Mouse (Mus musculus) midbrain, embryonic 12.5 days (tissue): ENCODE measurements around the gene Cog4. TPM values are rescaled to one million over a fixed set of nuclear protein-coding genes. Genes with fewer than 3 reads are reported as not detected.

Experiments
- ATAC-seq: fragments of 200-750 bp; cut with Nextera tagmentation; 2 replicates; pipeline ENCODE4 v1.8.0; 2017; ENCODE audit warnings: low read depth, moderate TSS enrichment, moderate library complexity; ENCODE audit not compliant: low FRiP score
- H3K27ac ChIP-seq: fragments of 300-500 bp; sonication (generic); replicated peaks from 2 replicates; pipeline ENCODE4 v1.5.1; 2016; ENCODE audit warnings: mild to moderate bottlenecking
- H3K27me3 ChIP-seq: fragments of 300-500 bp; sonication (generic); 2 replicates; pipeline ENCODE4 v1.6.1; 2016; ENCODE audit warnings: mild to moderate bottlenecking
- H3K36me3 ChIP-seq: fragments of 300-500 bp; sonication (generic); 2 replicates; pipeline ENCODE4 v1.6.1; 2016
- H3K4me1 ChIP-seq: fragments of 300-500 bp; sonication (generic); 2 replicates; pipeline ENCODE4 v1.6.1; 2016
- H3K4me2 ChIP-seq: fragments of 300-500 bp; sonication (generic); replicated peaks from 2 replicates; pipeline ENCODE4 v1.6.1; 2016; ENCODE audit warnings: mild to moderate bottlenecking, moderate library complexity
- H3K4me3 ChIP-seq: fragments of 300-500 bp; sonication (generic); 2 replicates; pipeline ENCODE4 v1.5.1; 2016; ENCODE audit warnings: mild to moderate bottlenecking
- H3K9ac ChIP-seq: fragments of 300-500 bp; sonication (generic); replicated peaks from 2 replicates; pipeline ENCODE4 v1.6.1; 2016; ENCODE audit warnings: mild to moderate bottlenecking, moderate library complexity
- H3K9me3 ChIP-seq: fragments of 300-500 bp; sonication (generic); 2 replicates; pipeline ENCODE4 v1.6.1; 2016; ENCODE audit warnings: mild to moderate bottlenecking
- WGBS: fragments of 180-500 bp; shearing (Covaris S2); methylation state at CpG from one replicate; pipeline ENCODE4 v1.1.7; 2016; 5-methylcytosine and 5-hydroxymethylcytosine counted together
- polyA plus RNA-seq: library from polyadenylated mRNA; unstranded; fragments of >200 nt; fragmentation: Nextera tagmentation; extraction: Ambion mirVana; gene quantifications from 2 replicates; pipeline ENCODE4 v1.2.1, GENCODE M21; 2016

Gene Cog4
- polyA plus RNA-seq, 1 experiment from 2014 or later = 74.3 TPM

GRCm38 (mm10) chr8:110811793-110812192, 34.6 kb upstream of the Cog4 start:
- no peak overlapping the region for H3K4me2 ChIP-seq
- H3K27ac ChIP-seq = no peak overlapping the region
- ATAC-seq = no peak
- H3K9ac ChIP-seq = no peak overlapping the region
- H3K9me3 ChIP-seq = no peaks in the 10 kb centered on the region
- H3K4me3 ChIP-seq = no peak overlapping the region
- 93% methylated on average over 7 of the region's 7 CpGs for WGBS
- H3K4me1 ChIP-seq = no peaks in the 10 kb centered on the region
- H3K36me3 ChIP-seq = peaks cover 86% of the 10 kb centered on the region
- H3K27me3 ChIP-seq = no peaks in the 10 kb centered on the region

GRCm38 (mm10) chr8:110812349-110813080, 33.9 kb upstream of the Cog4 start:
- H3K36me3 ChIP-seq = peaks cover 93% of the 10 kb centered on the region

GRCm38 (mm10) chr8:110813081-110813812, 33.2 kb upstream of the Cog4 start:
- H3K36me3 ChIP-seq = peaks cover 100% of the 10 kb centered on the region

More at GRCm38 (mm10) chr8:110812349-110813080, 33.9 kb upstream of the Cog4 start:
- Histone ChIP-seq H3K9ac (no peak overlapping the region), H3K27me3 (no peaks in the 10 kb centered on the region), H3K4me2 (no peak overlapping the region), H3K27ac (no peak overlapping the region), H3K4me1 (no peaks in the 10 kb centered on the region), H3K9me3 (no peaks in the 10 kb centered on the region), H3K4me3 (no peak overlapping the region)
- ATAC-seq = no peak
- WGBS = 97% methylated on average over 7 of the region's 7 CpGs

GRCm38 (mm10) chr8:110815308-110815707, 31.1 kb upstream of the Cog4 start:
- Histone ChIP-seq H3K4me1 (no peaks in the 10 kb centered on the region), H3K4me2 (no peak overlapping the region), H3K27me3 (no peaks in the 10 kb centered on the region), H3K27ac (no peak overlapping the region), H3K9ac (no peak overlapping the region), H3K9me3 (no peaks in the 10 kb centered on the region), H3K4me3 (no peak overlapping the region), H3K36me3 (peaks cover 100% of the 10 kb centered on the region)
- 78% methylated on average over 3 of the region's 3 CpGs for WGBS
- ATAC-seq = no peak

More at GRCm38 (mm10) chr8:110813081-110813812, 33.2 kb upstream of the Cog4 start:
- no peak overlapping the region for H3K9ac ChIP-seq
- no peaks in the 10 kb centered on the region for H3K27me3 ChIP-seq
- H3K4me2 ChIP-seq = no peak overlapping the region
- ATAC-seq = no peak
- H3K27ac ChIP-seq = no peak overlapping the region
- 92% methylated on average over 7 of the region's 7 CpGs for WGBS
- H3K9me3 ChIP-seq = no peaks in the 10 kb centered on the region
- H3K4me1 ChIP-seq = no peaks in the 10 kb centered on the region
- no peak overlapping the region for H3K4me3 ChIP-seq

- peaks cover 100% of the 10 kb centered on the region for H3K36me3 ChIP-seq
- ATAC-seq = no peak
Measured at GRCm38 (mm10) chr8:110816990-110817389, 29.4 kb upstream of the Cog4 start.

GRCm38 (mm10) chr8:110818593-110818992, 27.8 kb upstream of the Cog4 start:
- 93% methylated on average over 3 of the region's 3 CpGs for WGBS
- ATAC-seq = no peak

More at GRCm38 (mm10) chr8:110816990-110817389, 29.4 kb upstream of the Cog4 start:
- Histone ChIP-seq H3K4me1 (no peaks in the 10 kb centered on the region), H3K9me3 (no peaks in the 10 kb centered on the region), H3K27me3 (no peaks in the 10 kb centered on the region), H3K4me2 (no peak overlapping the region), H3K27ac (no peak overlapping the region), H3K4me3 (no peak overlapping the region), H3K9ac (no peak overlapping the region)
- WGBS = 84% methylated on average over 1 of the region's 1 CpGs

GRCm38 (mm10) chr8:110820257-110820656, 26.1 kb upstream of the Cog4 start:
- H3K27me3 ChIP-seq = no peaks in the 10 kb centered on the region
- no peak for ATAC-seq
- peaks cover 99% of the 10 kb centered on the region for H3K36me3 ChIP-seq
- WGBS = 98% methylated on average over 2 of the region's 2 CpGs
- no peak overlapping the region for H3K4me2 ChIP-seq
- H3K4me1 ChIP-seq = no peaks in the 10 kb centered on the region
- no peak overlapping the region for H3K27ac ChIP-seq
- no peak overlapping the region for H3K4me3 ChIP-seq
- H3K9me3 ChIP-seq = no peaks in the 10 kb centered on the region
- H3K9ac ChIP-seq = no peak overlapping the region

More at GRCm38 (mm10) chr8:110818593-110818992, 27.8 kb upstream of the Cog4 start:
- no peaks in the 10 kb centered on the region for H3K27me3 ChIP-seq
- H3K9ac ChIP-seq = no peak overlapping the region
- no peak overlapping the region for H3K4me3 ChIP-seq
- no peak overlapping the region for H3K27ac ChIP-seq
- H3K36me3 ChIP-seq = peaks cover 100% of the 10 kb centered on the region
- no peak overlapping the region for H3K4me2 ChIP-seq
- H3K9me3 ChIP-seq = no peaks in the 10 kb centered on the region
- H3K4me1 ChIP-seq = no peaks in the 10 kb centered on the region

GRCm38 (mm10) chr8:110821960-110822359, 24.4 kb upstream of the Cog4 start:
- Histone ChIP-seq H3K4me2 (no peak overlapping the region), H3K4me1 (no peaks in the 10 kb centered on the region), H3K9me3 (no peaks in the 10 kb centered on the region), H3K27me3 (no peaks in the 10 kb centered on the region), H3K9ac (no peak overlapping the region), H3K36me3 (peaks cover 99% of the 10 kb centered on the region), H3K27ac (no peak overlapping the region), H3K4me3 (no peak overlapping the region)
- 92% methylated on average over 3 of the region's 3 CpGs for WGBS
- ATAC-seq = no peak

- H3K9ac ChIP-seq = no peak overlapping the region
- H3K4me3 ChIP-seq = no peak overlapping the region
- H3K27ac ChIP-seq = no peak overlapping the region
- ATAC-seq = no peak
- no peaks in the 10 kb centered on the region for H3K9me3 ChIP-seq
- H3K4me2 ChIP-seq = no peak overlapping the region
- WGBS = 94% methylated on average over 1 of the region's 1 CpGs
- H3K27me3 ChIP-seq = no peaks in the 10 kb centered on the region
- H3K4me1 ChIP-seq = no peaks in the 10 kb centered on the region
- peaks cover 97% of the 10 kb centered on the region for H3K36me3 ChIP-seq
Measured at GRCm38 (mm10) chr8:110824861-110825260, 21.5 kb upstream of the Cog4 start.

GRCm38 (mm10) chr8:110828511-110828910, 17.9 kb upstream of the Cog4 start:
- WGBS = 95% methylated on average over 3 of the region's 3 CpGs
- Histone ChIP-seq H3K27ac (no peak overlapping the region), H3K36me3 (peaks cover 94% of the 10 kb centered on the region), H3K27me3 (no peaks in the 10 kb centered on the region), H3K4me2 (no peak overlapping the region), H3K4me1 (no peaks in the 10 kb centered on the region), H3K9me3 (no peaks in the 10 kb centered on the region), H3K4me3 (no peak overlapping the region), H3K9ac (no peak overlapping the region)
- no peak for ATAC-seq

GRCm38 (mm10) chr8:110831956-110832355, 14.4 kb upstream of the Cog4 start:
- 91% methylated on average over 3 of the region's 3 CpGs for WGBS

GRCm38 (mm10) chr8:110842012-110842574, 4.3 kb upstream of the Cog4 start:
- H3K27me3 ChIP-seq = no peaks in the 10 kb centered on the region
- peaks cover 73% of the 10 kb centered on the region for H3K36me3 ChIP-seq
- no peak overlapping the region for H3K9ac ChIP-seq
- H3K4me1 ChIP-seq = peaks cover 10% of the 10 kb centered on the region
- no peak for ATAC-seq
- no peaks in the 10 kb centered on the region for H3K9me3 ChIP-seq
- 94% methylated on average over 3 of the region's 3 CpGs for WGBS
- H3K4me2 ChIP-seq = no peak overlapping the region
- H3K27ac ChIP-seq = no peak overlapping the region
- H3K4me3 ChIP-seq = no peak overlapping the region

More at GRCm38 (mm10) chr8:110831956-110832355, 14.4 kb upstream of the Cog4 start:
- H3K36me3 ChIP-seq = peaks cover 95% of the 10 kb centered on the region
- no peak overlapping the region for H3K4me2 ChIP-seq
- H3K4me3 ChIP-seq = no peak overlapping the region
- H3K9me3 ChIP-seq = no peaks in the 10 kb centered on the region
- H3K4me1 ChIP-seq = no peaks in the 10 kb centered on the region
- no peak overlapping the region for H3K9ac ChIP-seq
- ATAC-seq = no peak
- H3K27me3 ChIP-seq = no peaks in the 10 kb centered on the region
- H3K27ac ChIP-seq = no peak overlapping the region
